Mouse (Mus musculus) T-helper 2 cell (primary cell): Measurements from ENCODE around the gene Nde1.

Source experiments
- in situ Hi-C: fragments of 300-600 bp; cut with MboI, MseI; formaldehyde crosslinking; loops from one replicate; pipeline ENCODE4 v1.15.1; 2025; ENCODE audit warnings: high pct_unique_total_duplicates

The Nde1 gene

DNA sequence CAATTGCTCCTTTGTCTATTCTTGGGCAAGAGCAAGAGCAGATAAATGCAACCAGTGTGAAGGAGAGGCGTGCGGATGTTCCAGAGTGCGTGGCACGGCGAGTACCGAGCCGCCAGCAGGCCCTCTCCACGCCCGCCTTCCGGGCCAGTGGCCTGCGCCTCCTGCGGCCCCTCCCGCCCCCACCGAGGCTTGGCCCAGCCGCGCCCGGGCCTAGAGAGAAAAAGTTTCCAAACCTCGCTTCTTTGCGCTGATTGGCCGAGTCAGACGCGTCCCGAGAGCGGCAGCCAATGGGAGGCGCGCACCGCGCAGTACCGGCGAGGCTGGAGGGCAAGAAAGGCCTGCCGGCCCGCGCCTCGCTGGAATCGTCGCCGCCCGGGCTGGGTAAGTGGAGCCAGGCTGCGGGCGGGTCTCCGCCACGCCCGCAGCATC is at the start of gene Nde1, which contains the start of gene Marf1:
Gene Nde1 (plus strand): TSS at position 288 of the 429 bp plus-strand sequence.
Gene Marf1 (minus strand): TSS at position 364 of the 429 bp plus-strand sequence.
- in situ Hi-C loops = loop anchor here (5.0 to 25.0 kb wide), 2 partner anchors 351 to 486 kb away; partner anchors contain the start of gene Ntan1

DNA sequence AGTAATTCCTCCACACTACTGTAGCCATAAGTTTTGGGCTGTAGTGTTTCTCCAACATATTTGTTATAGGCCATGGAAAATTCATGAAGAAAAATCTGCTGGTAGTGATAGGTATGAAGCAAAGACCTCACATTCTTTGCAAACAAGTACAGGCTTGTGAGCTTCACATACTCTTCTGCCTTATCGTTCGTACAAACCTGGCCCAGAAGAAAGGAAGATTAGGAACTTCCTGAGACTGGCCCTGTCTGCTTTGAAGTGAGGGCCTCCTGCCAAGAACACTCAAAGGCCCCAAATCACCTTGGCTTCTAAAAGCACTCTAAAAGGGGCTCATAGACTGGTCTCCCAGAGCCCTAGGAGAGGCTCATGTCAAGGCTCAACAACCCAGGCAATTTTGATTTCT is 45.8 kb upstream of the Nde1 start:
- in situ Hi-C loops = no loop called here

DNA sequence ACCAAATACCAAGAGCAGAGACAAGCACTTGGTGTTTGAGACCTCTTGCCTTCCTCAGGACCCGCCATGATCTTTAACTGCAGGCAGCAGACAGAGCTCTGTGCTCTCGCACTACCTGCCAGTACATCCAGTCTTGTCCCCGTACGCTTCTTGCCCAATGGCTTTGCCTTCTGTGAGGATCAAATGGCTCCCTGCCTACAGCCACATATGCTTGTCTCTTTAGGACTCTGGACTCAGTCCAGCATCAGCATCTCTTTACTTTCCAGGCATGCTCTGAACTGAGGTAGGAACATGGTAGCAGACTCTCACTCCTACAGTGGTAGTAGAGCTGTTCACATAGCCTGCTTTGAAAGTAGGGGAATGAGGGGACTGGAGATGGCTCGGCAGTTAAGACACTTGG is 42.1 kb upstream of the Nde1 start:
- in situ Hi-C loops = no loop called here

DNA sequence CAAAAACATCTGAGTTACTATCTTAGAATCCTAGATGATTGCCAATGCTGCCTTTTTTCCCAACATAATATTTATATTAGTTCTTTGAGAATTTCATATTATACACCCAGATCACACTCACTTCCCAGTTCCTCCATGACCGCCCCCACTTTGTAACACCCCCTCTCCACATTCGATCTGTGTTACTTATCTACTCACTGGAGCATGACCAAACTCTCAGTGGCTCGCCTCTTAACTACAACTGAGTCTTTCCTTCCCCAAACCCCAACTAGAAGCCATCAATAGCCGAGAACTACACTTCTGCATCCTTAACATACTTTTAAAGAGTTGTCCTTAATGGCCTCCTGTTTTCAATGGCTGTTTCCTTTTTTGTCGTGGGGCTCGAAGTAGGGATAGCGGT is 41.5 kb upstream of the Nde1 start:
- in situ Hi-C loops = no loop called here

DNA sequence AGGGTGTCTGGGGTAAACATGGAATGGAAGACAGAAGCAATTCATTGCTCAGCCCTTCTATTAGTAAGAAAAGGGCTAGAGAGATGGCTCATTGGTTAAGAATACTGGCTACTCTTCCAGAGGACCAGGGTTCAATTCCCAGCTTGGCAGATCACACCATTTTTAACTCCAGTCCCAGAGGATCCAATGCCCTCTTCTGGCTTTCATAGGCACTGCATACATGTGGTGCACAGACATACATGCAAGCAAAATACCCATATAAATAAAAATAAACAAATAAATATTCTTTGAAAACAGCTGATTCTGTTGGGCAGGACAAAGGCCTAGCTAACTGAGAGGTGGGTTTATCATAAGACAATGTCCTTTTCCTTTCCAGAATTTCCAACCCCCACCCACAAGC is 40.5 kb upstream of the Nde1 start:
- in situ Hi-C loops = no loop called here

DNA sequence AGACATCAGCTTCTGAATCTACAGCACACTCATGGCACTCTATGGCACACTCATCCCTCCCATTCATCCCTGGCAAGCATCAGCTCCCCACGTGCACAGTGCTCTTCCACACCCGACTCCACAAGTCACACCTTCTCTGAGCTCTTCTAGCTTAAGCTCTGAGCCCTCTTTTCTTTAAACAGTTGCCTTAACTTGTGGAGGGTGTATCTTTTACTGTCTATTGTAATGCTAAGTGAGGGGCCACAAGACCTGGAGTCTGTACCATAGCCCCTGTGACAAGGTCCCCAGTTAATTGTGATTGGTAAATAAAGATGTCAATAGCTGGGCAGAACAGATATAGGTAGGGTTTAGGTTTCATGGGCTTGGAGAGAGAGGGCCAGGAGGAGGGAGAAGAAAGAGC is 39.2 kb upstream of the Nde1 start:
- in situ Hi-C loops = no loop called here

DNA sequence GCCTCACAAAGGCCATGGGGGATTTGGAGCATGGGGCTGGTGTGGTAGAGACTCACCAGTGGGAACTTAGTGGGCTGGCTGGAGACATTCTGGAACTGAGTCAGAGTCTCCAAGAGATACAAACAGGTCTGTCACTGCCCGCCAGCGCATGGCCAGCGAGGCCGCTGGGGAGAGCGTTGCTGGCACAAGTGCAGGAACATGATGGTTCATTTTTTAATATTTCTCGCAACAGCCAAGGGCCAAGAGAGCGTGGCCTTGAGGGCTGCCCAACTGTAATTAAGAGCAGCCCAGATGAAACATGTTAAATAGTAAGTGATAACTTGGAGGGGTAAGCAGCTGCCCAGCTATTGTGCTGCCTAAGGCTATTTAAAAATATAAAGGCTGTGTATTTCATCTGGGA is 38.4 kb upstream of the Nde1 start:
- in situ Hi-C loops = no loop called here

DNA sequence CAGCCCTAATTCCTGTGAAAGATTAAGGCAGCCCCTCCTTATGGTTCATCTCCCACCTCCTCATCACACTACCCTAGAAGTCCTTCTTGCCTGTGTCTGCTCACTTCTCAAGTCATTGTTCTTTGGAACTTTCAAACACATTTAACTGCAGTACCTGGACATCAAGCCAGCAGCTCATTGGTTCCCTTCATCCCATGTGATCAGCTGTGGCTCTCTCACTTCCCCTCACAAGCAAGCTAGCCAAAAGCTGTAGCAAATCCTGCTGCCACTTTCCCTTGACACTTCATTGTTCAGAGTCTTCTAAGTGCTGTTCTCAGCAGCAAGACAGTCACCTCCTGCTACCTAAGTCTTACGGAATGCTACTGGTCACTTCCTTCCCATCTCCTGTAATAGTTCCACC is 37.8 kb upstream of the Nde1 start:
- in situ Hi-C loops = no loop called here

DNA sequence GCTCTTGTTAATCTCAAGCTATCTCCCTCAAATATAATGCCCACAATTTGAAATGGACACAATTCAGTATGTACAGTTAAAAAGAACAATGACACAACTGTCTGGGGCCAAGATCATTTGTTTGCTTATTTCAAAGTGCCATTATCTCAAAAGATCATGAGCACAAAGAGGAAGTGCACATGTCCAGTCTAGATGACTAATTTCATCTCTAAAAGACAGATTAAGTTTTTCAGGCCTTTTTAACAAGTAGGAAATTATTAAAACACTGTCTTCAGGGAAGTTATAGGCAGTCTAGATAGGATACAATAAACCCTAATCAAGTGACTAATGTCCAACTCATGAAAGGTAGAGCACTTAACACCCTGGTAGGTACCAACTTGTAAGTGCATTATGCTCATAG is 34.1 kb upstream of the Nde1 start:
- in situ Hi-C loops = no loop called here

DNA sequence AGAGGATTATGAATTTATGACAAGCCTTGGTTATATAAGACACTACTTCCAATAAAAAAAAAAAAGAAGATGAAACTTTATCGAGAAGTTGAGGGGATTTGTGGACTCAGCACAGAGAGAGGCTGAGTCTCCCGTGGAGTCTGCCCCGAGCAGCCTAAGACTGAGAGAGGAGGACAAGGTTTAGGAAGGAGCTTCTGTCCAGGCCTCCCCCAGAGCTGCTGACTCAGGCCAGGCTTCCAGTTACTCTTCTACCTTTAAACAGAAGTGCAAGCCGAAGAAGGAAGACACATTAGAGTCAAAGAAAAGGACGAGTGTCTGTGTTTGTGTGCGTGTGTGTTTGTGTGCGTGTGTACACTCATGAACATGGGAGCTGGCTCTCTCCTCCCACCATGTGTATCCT is 32.3 kb upstream of the Nde1 start:
- in situ Hi-C loops = loop anchor here (10.0 kb wide), 1 partner anchor 1454 kb away; no protein-coding TSS in a partner anchor

DNA sequence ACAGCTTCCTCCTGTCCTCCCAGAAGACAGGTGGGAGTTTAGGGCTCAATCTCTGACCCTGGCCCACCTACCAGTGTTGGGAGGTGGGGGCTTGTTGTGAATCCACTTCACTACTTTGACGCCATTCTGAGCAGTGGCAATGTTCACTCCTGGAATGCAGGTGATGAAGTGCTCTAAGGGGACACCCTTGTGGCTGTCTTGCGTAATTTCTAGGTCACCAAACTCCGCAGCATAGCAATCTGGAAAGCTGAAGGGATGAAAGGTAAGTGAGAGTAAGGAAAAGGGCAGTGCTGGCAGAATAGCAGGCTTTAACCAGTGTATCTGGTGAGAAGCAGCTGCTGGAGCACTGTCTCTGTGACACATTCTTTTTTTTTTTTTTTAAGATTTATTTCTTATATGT is 31.7 kb upstream of the Nde1 start:
- in situ Hi-C loops = loop anchor here (10.0 kb wide), 1 partner anchor 1453 kb away; no protein-coding TSS in a partner anchor

DNA sequence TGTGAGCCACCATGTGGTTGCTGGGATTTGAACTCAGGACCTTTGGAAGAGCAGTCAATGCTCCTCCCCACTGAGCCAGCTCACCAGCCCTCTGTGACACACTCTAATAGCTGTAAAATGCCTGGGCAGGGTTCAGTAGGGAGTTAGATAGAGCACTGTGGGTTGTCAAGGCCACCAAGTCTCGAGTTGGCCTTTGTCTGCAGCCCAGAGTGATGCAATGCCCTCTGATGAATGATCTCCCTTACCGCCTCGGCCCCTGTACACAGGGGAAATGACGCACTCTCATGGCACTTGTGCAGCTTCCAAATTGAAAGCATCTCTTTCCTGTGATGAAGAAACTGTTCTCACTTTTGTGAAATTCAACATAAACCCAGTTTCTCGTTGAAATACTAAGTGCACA is 31.2 kb upstream of the Nde1 start:
- in situ Hi-C loops = loop anchor here (10.0 kb wide), 1 partner anchor 1453 kb away; no protein-coding TSS in a partner anchor

DNA sequence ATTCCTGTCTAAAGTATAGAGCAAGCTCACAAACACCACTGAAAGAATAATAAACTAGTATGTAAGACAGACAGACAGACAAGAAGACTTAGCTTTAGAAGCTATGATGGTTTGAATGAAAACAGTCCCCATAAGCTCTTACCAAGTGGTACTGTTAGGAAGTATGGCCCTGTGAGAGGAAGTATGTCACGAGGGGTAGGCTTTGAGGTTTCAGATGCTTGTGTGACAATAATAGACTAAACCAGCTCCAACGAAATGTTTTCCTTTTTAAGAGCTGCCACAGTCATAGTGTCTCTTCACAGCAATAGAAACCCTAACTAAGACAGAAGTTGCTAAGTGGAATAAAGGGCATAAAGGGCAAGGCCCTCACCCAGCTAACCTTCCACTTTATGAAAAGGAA is 28.1 kb upstream of the Nde1 start:
- in situ Hi-C loops = loop anchor here (10.0 kb wide), 1 partner anchor 1450 kb away; no protein-coding TSS in a partner anchor

DNA sequence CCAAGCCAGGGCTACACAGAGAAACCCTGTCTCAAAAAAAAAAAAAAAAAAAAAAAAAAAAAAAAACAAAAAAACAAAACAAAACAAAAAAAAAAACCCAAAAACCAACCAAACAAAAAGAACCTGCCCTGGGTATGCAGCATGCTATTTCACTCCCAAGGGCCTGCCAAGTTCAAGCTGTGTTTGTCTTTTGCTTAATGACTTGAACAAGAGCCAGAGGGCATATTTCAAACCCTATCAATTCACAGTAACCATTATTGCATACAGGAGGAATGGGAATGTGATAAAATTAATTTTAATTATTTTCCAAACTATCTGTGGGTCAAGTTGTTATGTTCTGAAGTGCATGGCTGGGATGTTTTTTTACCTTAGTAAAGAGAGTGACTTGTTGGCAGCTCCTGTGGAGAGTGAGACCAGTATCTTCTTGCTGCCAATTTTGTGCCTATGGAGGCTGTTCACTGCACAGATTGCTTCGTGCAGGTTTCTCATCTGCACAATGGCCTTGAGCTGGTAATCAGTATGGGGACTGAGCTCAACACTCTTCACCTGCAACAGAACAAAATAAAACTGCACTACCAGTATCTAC is 25.0 kb upstream of the Nde1 start:
- in situ Hi-C loops = loop anchor here (10.0 kb wide), 1 partner anchor 1447 kb away; no protein-coding TSS in a partner anchor

DNA sequence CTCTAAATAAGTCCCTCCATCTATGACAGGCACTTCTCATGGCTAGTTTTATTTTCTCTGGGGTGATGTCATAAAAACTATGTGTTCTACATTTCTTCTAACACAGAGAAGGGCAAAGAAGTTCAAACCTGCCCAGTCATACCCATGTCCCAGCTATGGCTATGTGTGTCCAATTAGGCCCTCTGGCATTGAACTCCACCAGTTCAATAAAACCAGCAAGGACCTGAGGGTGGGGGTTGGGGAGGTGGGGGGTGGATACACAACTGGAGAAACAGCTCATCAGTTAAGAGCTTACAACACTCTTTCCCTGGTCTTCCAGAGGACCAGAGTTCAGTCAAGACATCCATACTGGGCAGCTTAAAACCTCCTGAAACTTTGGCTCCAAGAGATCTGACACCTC is 24.0 kb upstream of the Nde1 start:
- in situ Hi-C loops = loop anchor here (10.0 kb wide), 1 partner anchor 1446 kb away; no protein-coding TSS in a partner anchor

DNA sequence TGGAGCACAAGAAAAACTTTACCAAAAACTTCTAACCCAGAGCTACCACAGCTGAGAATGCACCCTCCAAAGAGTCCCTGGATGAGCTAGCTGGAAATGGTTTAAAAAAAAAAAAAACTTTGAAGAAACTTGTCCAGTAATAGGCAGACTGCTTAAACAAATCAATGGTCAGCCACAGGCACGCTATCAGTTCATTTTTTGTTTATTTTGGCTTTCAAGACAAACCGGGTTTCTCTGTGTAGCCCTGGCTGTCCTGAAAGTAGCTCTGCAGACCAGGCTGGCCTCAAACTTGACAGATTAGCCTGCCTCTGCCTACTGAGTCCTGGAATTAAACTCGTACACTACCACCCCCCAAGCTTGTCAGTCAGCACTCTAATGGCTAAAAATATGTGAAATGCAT is 19.8 kb upstream of the Nde1 start:
- in situ Hi-C loops = no loop called here

DNA sequence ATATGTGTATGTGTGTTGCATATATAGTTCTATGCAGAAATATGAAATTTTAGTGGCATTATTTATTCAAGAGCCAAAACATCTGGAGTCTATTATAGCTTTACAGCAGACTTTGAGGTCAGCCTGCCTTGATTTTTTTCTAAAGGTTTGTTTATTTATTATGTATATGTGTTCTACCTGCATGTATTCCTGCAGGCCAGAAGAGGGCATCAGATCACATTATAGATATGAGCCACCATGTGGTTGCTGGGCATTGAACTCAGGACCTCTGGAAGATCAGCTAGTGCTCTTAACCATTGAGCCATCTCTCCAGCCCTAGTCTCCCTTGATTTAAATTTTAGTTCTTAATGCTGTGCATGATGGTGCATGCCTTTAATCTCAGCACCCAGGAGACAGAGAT is 15.4 kb upstream of the Nde1 start:
- in situ Hi-C loops = no loop called here

DNA sequence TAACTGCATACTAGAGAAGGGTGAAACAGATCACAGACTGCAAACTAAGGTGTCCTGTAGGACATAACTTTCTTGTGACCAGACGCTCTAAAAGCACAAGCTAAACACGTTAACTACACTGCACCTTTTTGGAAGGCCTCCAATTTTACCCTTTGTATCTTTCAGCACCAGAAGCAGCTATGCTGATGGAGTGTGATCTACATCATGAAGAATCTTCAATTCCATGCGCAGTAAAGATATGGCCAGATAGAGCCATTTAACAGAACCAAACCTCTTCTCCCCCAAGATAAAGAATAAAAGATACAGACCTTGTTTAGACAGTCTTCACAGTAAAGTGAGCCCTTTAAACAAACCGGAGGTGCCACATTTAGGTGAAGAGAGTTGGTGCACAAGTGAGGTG is 11.4 kb upstream of the Nde1 start:
- in situ Hi-C loops = loop anchor here (10.0 to 25.0 kb wide), 2 partner anchors 257 to 339 kb away; partner anchors contain the start of gene Ntan1

DNA sequence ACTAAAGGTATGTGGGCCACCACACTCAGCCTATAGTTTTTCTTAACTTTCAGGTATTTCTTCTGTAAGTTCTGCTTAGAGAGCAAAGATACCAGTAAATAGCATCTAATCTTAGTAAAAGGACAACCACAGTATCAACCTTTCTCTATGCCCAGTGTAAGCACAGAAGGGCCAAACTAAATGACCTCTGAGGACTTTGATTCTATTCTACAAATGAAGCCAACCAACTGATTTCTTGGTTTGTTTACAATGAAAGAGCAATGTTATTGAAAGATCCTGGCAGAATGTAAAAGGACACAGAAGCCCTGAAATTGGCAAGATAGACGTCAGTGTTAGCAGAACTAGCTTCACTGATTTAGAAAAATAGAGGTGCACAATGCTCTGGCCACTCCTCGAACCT is 7.4 kb upstream of the Nde1 start:
- in situ Hi-C loops = loop anchor here (10.0 to 25.0 kb wide), 2 partner anchors 261 to 343 kb away; partner anchors contain the start of gene Ntan1

DNA sequence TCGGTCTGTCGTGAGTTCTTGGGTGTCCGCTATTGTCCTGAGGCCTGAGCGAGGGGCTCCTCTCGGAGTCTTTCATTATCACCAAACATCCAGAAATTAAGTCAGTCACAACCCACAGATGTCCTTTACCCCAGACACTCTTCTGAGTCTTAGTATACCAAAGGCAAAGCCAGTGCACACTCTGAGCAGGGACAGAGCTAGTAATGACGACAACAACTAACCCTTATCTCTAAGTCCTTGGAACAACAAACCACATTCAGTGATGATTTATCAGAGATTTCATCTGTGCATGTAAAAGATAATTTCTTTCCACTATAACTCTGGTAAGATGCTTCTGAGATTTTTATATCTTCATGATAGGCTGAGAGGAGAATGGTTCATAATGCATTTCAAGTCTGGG is 6.8 kb upstream of the Nde1 start:
- in situ Hi-C loops = loop anchor here (10.0 to 25.0 kb wide), 2 partner anchors 262 to 344 kb away; partner anchors contain the start of gene Ntan1

DNA sequence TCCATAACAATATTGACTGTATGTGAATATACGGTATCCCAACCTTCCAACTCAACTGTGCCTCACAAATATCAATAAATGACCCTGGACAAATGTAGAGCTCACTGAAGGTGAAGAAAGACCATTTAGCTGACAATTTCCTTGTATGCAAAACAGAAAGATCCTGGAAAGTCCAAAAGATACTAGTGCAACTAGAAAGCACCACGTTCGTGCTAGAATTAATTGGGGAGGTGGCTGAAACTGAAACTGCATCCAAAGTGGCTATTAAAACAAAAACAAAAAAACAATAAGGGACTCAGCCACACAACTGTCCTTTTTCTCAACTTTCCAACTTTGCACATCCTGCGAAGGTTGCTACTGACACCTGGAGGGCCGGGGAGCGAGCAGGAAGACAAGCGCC is 4.5 kb upstream of the Nde1 start:
- in situ Hi-C loops = loop anchor here (10.0 to 25.0 kb wide), 2 partner anchors 264 to 346 kb away; partner anchors contain the start of gene Ntan1

DNA sequence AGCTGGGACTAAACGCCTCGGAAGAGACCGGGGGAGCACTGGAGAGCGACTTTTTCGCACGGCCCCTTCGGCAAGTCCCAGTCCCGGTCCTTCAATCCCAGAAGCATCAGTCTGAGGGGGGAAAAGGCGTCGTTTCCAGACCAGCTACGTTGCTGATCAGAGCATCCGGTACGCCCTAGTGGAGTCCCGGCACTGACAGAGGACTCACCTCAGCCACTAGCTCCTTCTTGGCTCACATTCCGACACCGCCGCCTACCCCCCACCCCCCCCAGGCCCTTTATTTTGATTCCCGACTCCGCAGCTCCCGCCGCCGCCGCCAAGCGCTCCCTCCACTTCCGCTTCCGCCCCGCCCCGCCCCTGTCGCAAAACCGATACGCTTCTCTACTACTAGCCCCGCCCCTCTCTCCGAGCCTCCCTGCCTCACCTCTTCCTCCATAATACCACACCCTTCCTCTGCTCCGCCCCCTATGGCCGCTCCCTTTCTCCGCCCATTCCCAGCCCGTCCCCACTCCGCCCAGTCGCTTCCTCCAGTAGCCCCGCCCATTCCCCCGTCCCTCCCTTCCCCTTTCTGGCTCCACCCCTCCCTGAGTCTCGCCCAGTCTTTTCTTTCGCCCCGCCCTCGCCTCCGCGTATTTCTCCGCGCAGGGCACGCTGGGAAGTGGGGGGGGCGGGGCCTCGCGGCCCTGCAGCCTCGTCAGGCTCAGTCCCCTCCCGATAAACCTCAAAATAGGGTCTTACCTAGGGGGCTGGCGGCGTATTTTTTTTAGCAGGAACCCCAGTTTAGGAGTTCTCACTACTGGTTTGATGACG is 3.9 kb upstream of the Nde1 start:
- in situ Hi-C loops = loop anchor here (10.0 to 25.0 kb wide), 2 partner anchors 264 to 347 kb away; partner anchors contain the start of gene Ntan1
